Mouse (Mus musculus) lung, adult 2 months (tissue): ENCODE data around the gene Lrrc66. TPM values are rescaled to one million over a fixed set of nuclear protein-coding genes. Genes with fewer than 3 reads are reported as not detected.

ENCODE experiments used
- DNase-seq: peaks from one replicate; pipeline ENCODE4 v3.0.0; 2022
- H3K4me1 ChIP-seq: fragments of 200-500 bp; 2 replicates; pipeline ENCODE4 v1.6.1; 2011; ENCODE audit warnings: low read length; ENCODE audit not compliant: control insufficient read depth, insufficient read depth
- H3K4me3 ChIP-seq: fragments of 200-500 bp; replicated peaks from 2 replicates; pipeline ENCODE3; 2011; ENCODE audit warnings: low read depth, mild to moderate bottlenecking, control low read depth, low read length; ENCODE audit errors: extremely low read depth
- CTCF ChIP-seq: fragments of 200-500 bp; IDR thresholded peaks from 2 replicates; pipeline ENCODE4 v1.5.1; 2011; ENCODE audit warnings: mild to moderate bottlenecking, low read length, control low read depth; ENCODE audit not compliant: insufficient read depth
- POLR2A ChIP-seq: fragments of 200-500 bp; IDR thresholded peaks from 2 replicates; pipeline ENCODE4 v1.6.1; 2011; ENCODE audit warnings: low read depth, mild to moderate bottlenecking, control low read depth, low read length, borderline replicate concordance; ENCODE audit errors: extremely low read depth
- WGBS: fragments of 180-500 bp; shearing (Covaris S2); methylation state at CpG from one replicate; pipeline ENCODE4 v1.1.7; 2018; 5-methylcytosine and 5-hydroxymethylcytosine counted together
- polyA plus RNA-seq: library from polyadenylated mRNA; depleted of rRNA; stranded (reverse); fragments of >200 nt; gene quantifications from 2 replicates; pipeline ENCODE4 v1.2.3, GENCODE M21; 2012

Gene Lrrc66
- polyA plus RNA-seq, 1 experiment, result not detected

DNA sequence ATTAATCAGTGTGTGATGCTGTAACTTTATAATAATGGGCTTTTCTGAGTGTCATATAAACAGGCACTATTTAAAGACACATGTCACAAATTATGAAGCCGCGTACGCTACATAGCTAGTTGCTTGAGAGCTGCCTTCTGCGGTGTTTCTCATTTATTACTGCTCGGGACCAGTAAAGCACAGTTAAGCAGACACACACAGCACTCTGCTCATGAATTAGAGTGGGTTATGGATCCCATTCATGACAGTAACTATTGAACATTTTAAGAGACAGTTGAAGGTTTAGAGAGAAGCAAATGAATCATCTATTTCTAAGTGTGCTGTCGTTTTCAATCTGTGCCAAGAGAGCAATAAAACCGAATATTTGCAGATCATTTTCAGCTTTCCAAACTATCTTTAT lies 5.5 kb downstream of the Lrrc66 start:
- DNase-seq, result no peak
- TF ChIP-seq CTCF, result no peak
- TF ChIP-seq POLR2A, result no peak
- no peak overlapping the region for H3K4me3 ChIP-seq
- H3K4me1 ChIP-seq, result no peaks in the 10 kb centered on the region
- WGBS, result 92% methylated on average over 7 of the region's 7 CpGs

DNA sequence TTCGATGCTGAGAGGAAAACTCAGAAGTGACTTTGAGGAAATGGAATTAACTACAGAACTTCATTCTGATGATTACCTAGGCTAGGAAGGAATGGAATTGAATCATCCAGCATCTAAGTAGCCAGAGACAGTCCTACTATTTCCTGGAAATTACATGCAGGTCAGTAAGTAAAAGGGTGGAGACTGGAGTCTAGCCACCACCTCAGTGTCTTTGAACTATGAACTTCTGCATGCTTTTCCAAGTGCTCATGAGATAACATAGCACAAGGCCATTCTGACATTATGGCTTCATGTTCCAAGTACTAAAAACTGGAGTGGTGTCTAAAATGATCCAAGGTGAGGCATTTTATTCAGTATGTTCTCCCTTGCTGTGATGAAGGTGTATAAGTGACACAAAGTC lies 6.8 kb downstream of the Lrrc66 start:
- Histone ChIP-seq H3K4me3 (no peak overlapping the region), H3K4me1 (no peaks in the 10 kb centered on the region)
- TF ChIP-seq CTCF, result no peak
- TF ChIP-seq POLR2A, result no peak
- DNase-seq, result no peak
- 54% methylated on average over 1 of the region's 1 CpGs for WGBS

DNA sequence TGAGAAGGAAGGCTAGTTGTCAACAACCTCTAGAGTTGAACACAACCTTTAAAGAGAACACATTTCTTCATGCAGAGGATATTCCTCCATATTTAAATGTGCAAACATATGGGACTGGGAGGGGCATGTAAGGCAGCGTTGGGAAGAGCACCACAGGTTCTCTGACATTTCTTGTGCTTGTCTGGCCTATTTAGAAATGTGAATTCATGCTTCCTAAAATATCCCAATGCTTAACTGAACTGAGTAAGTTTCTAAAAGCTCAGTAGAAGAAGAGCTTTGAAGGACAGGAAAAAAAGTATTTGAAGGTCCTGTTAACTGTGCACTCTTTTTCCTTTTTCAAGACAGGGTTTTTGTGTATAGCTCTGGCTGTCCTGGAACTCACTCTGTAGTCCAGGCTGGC lies 13.4 kb downstream of the Lrrc66 start:
- no peak overlapping the region for H3K4me3 ChIP-seq
- DNase-seq, result no peak
- TF ChIP-seq POLR2A (no peak), CTCF (no peak)
- 68% methylated on average over 1 of the region's 1 CpGs for WGBS
- H3K4me1 ChIP-seq, result no peaks in the 10 kb centered on the region

DNA sequence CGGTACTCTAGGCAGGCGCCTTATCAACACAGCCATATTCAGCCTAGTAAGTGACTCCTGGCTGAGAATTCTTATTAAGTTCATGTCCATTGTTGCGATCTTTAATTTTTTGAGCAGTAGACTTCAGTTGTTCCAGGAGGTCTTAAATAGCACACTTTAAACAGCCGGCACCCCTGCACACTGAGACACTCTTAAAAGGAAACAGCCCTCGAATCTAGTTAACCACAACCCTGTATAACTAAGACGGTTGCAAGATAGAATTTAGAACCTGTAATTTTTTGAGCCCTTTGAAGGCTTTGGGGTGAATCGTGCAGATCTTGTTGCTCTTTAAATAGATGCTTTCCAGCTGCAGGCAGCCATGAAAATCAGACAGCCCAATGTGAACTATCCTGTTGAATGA lies 17.1 kb downstream of the Lrrc66 start:
- no peak for TF ChIP-seq CTCF
- Histone ChIP-seq H3K4me3 (no peak overlapping the region), H3K4me1 (no peaks in the 10 kb centered on the region)
- DNase-seq, result no peak
- WGBS, result 69% methylated on average over 7 of the region's 7 CpGs

DNA sequence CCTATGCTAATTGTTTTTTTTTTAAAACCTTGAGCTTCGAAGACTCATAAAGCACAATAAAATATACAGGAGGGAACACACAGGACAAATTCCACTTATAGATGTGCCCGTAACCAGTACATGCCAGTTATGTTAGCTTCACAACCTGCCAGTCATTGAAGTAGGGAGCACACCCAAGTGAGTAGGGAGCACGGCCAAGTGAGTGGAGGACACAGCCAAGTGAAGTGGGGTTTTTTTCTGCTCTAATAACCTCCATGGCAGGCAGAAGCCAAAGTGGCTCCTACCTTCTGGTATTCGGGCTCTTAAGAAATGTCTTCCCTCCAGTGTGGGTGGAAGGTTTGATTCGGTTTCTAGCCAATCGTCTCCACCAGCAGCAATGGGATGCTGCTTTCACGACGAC lies 19.0 kb downstream of the Lrrc66 start:
- H3K4me3 ChIP-seq, result no peak overlapping the region
- TF ChIP-seq CTCF (no peak), POLR2A (no peak)
- H3K4me1 ChIP-seq, result no peaks in the 10 kb centered on the region
- 85% methylated on average over 8 of the region's 8 CpGs for WGBS
- no peak for DNase-seq

DNA sequence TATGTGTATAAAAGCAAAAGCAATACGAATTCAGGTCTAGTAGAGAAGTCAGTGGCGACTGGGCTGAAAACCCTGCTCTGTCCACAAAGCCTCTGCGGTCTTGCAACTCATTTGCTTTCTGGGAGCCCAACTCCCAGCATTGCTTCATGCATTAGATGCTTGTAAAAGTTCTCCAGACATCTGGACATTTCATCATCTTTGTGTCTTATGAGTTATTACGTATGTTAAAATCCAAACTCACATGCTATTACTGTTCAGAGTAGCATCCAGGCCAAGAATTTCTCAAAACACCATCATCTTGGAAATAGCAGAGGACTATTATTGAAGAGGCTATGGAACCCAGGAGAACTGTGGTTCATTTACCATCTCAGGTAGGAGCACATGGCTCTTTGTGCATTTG lies 21.3 kb downstream of the Lrrc66 start:
- no peak for DNase-seq
- Histone ChIP-seq H3K4me3 (no peak overlapping the region), H3K4me1 (no peaks in the 10 kb centered on the region)
- TF ChIP-seq CTCF (no peak), POLR2A (no peak)
- 79% methylated on average over 4 of the region's 4 CpGs for WGBS

DNA sequence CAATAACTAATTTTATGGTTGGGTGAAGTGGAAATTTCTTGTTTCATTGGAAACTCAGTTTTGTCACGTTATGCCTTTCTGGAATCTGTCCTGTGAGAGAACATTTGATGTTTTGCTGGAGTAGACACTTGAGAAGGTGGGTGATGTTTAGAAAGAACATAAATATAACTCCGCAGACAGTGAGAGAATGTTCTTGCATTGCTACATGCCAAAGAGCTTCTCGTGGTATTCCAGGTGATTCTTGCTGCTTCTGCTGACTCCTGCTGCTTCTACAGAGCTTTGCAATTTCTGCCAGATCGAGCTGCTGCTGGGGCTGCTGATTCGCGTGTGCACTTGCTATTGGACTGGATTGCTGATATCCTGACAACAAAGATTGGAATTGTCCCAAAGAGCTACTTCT lies 27.4 kb downstream of the Lrrc66 start:
- DNase-seq, result no peak
- 84% methylated on average over 6 of the region's 6 CpGs for whole genome bisulfite sequencing
- TF ChIP-seq POLR2A, result no peak
- TF ChIP-seq CTCF, result no peak

DNA sequence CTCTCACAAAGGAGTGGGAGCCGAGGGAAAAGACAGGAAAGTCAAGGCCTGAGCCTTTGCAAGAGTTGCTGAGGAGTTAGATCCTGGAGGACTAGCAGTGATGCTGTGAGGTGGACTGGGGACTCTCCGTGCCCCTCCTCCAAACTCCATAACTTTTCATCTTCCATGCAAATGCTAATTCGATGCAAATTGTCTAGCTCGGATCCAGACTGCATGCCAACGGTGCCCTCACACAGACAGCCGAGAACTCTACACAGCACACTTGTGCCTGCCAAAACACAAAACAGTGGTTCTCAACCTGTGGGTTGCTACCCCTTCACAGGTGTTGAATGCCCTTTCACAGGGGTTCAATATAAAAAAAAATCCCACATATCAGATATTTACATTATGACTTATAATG lies 27.8 kb downstream of the Lrrc66 start:
- Histone ChIP-seq H3K4me3 (no peak overlapping the region), H3K4me1 (no peaks in the 10 kb centered on the region; the same call in 1 of the 2 replicates)
- no peak for DNase-seq
- 90% methylated on average over 6 of the region's 6 CpGs for WGBS
- TF ChIP-seq CTCF (no peak), POLR2A (no peak)

More for the DNA sequence above, 27.4 kb downstream of the Lrrc66 start:
- Histone ChIP-seq H3K4me3 (no peak overlapping the region), H3K4me1 (no peaks in the 10 kb centered on the region; the same call in 1 of the 2 replicates)

DNA sequence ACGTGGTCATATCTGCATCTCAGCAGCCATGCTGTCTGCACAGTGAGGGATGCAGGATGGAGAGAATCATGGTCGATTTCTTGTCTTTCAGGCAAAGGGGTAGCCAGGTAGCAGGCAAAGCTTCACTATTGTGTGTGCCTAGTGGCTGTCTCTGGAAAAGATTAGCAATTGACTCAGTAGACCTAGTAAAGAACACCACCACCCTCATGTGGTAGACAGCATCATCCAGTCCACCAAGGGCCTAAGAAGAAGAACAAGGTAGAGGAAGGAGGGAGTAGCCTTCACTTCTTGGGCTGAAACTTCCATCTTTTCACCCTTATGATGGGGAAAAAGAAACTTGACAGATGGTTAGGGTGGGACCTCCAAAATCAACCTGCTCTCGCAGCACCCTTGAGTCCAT lies 29.5 kb downstream of the Lrrc66 start:
- 65% methylated on average over 3 of the region's 3 CpGs for WGBS
- no peak for TF ChIP-seq POLR2A
- no peak for TF ChIP-seq CTCF
- H3K4me3 ChIP-seq, result no peak overlapping the region

DNA sequence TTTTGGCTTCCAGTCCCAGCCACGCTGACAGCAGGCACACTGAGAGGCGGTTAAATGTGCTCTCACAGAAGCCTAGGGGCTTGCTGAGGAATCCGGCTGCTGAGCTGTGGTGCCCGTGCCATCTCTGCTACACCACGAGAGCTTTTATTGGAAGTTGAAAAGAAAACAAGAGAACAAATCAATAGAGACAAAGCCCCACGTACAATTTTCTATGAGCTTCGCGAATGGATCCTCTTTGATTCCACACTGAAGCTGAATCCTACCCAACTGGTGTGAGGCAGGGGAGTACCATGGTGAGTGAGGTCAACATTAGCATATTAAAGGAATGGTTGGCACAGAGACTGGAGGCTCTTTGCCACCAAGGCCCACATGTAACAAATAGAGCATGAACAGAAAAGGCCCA lies 31.0 kb downstream of the Lrrc66 start:
- 87% methylated on average over 8 of the region's 8 CpGs for WGBS
- Histone ChIP-seq H3K4me3 (no peak overlapping the region), H3K4me1 (no peaks in the 10 kb centered on the region; the same call in 1 of the 2 replicates)
- no peak for DNase-seq
- TF ChIP-seq CTCF, result no peak
- no peak for TF ChIP-seq POLR2A

More for the DNA sequence above, 29.5 kb downstream of the Lrrc66 start:
- DNase-seq, result no peak
- H3K4me1 ChIP-seq, result no peaks in the 10 kb centered on the region; the same call in 1 of the 2 replicates
